Mouse (Mus musculus): ENCODE measurements around the gene Apoa4. TPM values are rescaled to one million over a fixed set of nuclear protein-coding genes. Genes with fewer than 3 reads are reported as not detected.

Apoa4 gene
- polyA plus RNA-seq, 1 experiment from 2014 or later = not detected

DNA sequence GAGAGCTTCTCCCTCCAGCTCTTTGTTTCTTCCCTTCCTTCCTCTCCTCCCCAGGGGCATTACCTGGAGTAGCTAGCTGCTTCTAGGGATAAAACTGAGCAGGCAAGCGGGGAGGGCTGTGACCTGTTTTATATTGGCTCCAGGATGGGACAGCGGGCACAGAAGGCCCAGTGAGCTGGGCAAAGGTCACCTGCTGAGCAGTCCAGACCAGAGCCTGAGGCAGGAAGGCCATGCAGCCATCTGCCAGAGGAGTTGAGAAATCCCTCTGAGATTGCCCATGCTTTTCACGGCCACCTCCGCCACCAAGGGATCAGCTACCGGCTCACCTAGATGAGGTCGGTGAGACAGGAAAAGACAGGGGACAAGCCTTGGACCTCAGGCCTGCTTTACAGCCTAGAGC, 5.3 kb upstream of the Apoa4 start:
- no peak overlapping the region for H3K27ac ChIP-seq (ENCODE audit: low read depth, low read length)
- H3K36me3 ChIP-seq (ENCODE audit: control insufficient read depth, insufficient read depth, low read length) = no peaks in the 10 kb centered on the region
- DNase-seq (ENCODE audit: low spot score) = no peak
- H3K4me1 ChIP-seq (ENCODE audit: control insufficient read depth, insufficient read depth, low read length) = no peaks in the 10 kb centered on the region
- H3K4me3 ChIP-seq (ENCODE audit: low read depth, low read length) = no peak overlapping the region
- no peaks in the 10 kb centered on the region for H3K27me3 ChIP-seq (ENCODE audit: control insufficient read depth, insufficient read depth, low read length)
- WGBS = 89% methylated on average over 6 of the region's 6 CpGs
- ATAC-seq (ENCODE audit: insufficient read depth, low FRiP score, low TSS enrichment) = no peak
- no peak overlapping the region for H3K4me2 ChIP-seq (ENCODE audit: low read depth)
- H3K9ac ChIP-seq (ENCODE audit: low read length) = no peak overlapping the region
- H3K9me3 ChIP-seq (ENCODE audit: control insufficient read depth, low read length) = no peaks in the 10 kb centered on the region

DNA sequence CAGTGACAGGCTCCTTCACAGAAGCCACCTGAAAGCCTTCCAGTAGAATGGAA, 5.1 kb upstream of the Apoa4 start, which contains the start of gene Apoc3:
TSS of gene Apoc3 (minus strand) at position 41 of the 53 bp plus-strand sequence.
- H3K9me3 ChIP-seq (ENCODE audit: control insufficient read depth, low read length) = no peaks in the 10 kb centered on the region
- no peak within 1 kb of the TSS for H3K4me2 ChIP-seq (ENCODE audit: low read depth)
- ATAC-seq (ENCODE audit: insufficient read depth, low FRiP score, low TSS enrichment) (no peak), DNase-seq (ENCODE audit: low spot score) (no peak)
- no peaks in the 10 kb centered on the region for H3K36me3 ChIP-seq (ENCODE audit: control insufficient read depth, insufficient read depth, low read length)
- no peak within 1 kb of the TSS for H3K27ac ChIP-seq (ENCODE audit: low read depth, low read length)
- no peaks in the 10 kb centered on the region for H3K27me3 ChIP-seq (ENCODE audit: control insufficient read depth, insufficient read depth, low read length)
- no peak within 1 kb of the TSS for H3K4me3 ChIP-seq (ENCODE audit: low read depth, low read length)
- no peak within 1 kb of the TSS for H3K9ac ChIP-seq (ENCODE audit: low read length)
- H3K4me1 ChIP-seq (ENCODE audit: control insufficient read depth, insufficient read depth, low read length) = no peaks in the 10 kb centered on the region

DNA sequence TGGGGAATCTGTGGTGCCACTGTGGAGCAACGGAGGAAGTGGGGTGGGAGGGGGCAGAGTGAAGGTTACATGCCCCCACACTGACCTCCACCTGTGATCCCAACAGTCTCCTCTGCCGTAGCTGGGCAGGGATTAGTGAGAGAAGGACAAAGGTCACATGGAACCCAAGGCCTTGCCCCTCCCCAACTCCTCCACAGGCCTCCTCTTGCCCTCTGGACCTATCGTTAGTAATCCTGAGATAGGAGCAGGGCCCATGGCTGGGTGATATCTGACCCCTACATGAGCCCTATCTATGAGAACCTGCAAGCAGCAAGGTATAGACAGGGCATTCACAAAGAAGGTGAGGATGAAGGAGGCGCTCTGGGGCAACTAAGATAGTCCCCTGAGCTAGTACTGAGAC, 4.8 kb upstream of the Apoa4 start:
- 65% methylated on average over 4 of the region's 4 CpGs for WGBS
- no peaks in the 10 kb centered on the region for H3K27me3 ChIP-seq (ENCODE audit: control insufficient read depth, insufficient read depth, low read length)
- H3K9me3 ChIP-seq (ENCODE audit: control insufficient read depth, low read length) = no peaks in the 10 kb centered on the region

GRCm38 (mm10) chr9:46238850-46239249, 1.6 kb upstream of the Apoa4 start:
- Histone ChIP-seq H3K4me3 (ENCODE audit: low read depth, low read length) (no peak overlapping the region), H3K36me3 (ENCODE audit: control insufficient read depth, insufficient read depth, low read length) (no peaks in the 10 kb centered on the region), H3K27me3 (ENCODE audit: control insufficient read depth, insufficient read depth, low read length) (no peaks in the 10 kb centered on the region), H3K4me1 (ENCODE audit: control insufficient read depth, insufficient read depth, low read length) (no peaks in the 10 kb centered on the region), H3K9me3 (ENCODE audit: control insufficient read depth, low read length) (no peaks in the 10 kb centered on the region), H3K27ac (ENCODE audit: low read depth, low read length) (no peak overlapping the region), H3K4me2 (ENCODE audit: low read depth) (no peak overlapping the region), H3K9ac (ENCODE audit: low read length) (no peak overlapping the region)
- ATAC-seq (ENCODE audit: insufficient read depth, low FRiP score, low TSS enrichment) = no peak
- WGBS = 91% methylated on average over 7 of the region's 7 CpGs
- DNase-seq (ENCODE audit: low spot score) = no peak

More for the DNA sequence above, 4.8 kb upstream of the Apoa4 start:
- H3K27ac ChIP-seq (ENCODE audit: low read depth, low read length) = no peak overlapping the region
- H3K4me2 ChIP-seq (ENCODE audit: low read depth) = no peak overlapping the region
- no peak overlapping the region for H3K4me3 ChIP-seq (ENCODE audit: low read depth, low read length)
- ATAC-seq (ENCODE audit: insufficient read depth, low FRiP score, low TSS enrichment) (no peak), DNase-seq (ENCODE audit: low spot score) (no peak)
- no peak overlapping the region for H3K9ac ChIP-seq (ENCODE audit: low read length)
- H3K4me1 ChIP-seq (ENCODE audit: control insufficient read depth, insufficient read depth, low read length) = no peaks in the 10 kb centered on the region
- no peaks in the 10 kb centered on the region for H3K36me3 ChIP-seq (ENCODE audit: control insufficient read depth, insufficient read depth, low read length)

- no peaks in the 10 kb centered on the region for H3K27me3 ChIP-seq (ENCODE audit: control insufficient read depth, insufficient read depth, low read length)
- H3K36me3 ChIP-seq (ENCODE audit: control insufficient read depth, insufficient read depth, low read length) = no peaks in the 10 kb centered on the region
- no peak overlapping the region for H3K27ac ChIP-seq (ENCODE audit: low read depth, low read length)
- no peak overlapping the region for H3K4me3 ChIP-seq (ENCODE audit: low read depth, low read length)
- H3K4me2 ChIP-seq (ENCODE audit: low read depth) = no peak overlapping the region
- no peak overlapping the region for H3K9ac ChIP-seq (ENCODE audit: low read length)
- no peaks in the 10 kb centered on the region for H3K9me3 ChIP-seq (ENCODE audit: control insufficient read depth, low read length)
- ATAC-seq (ENCODE audit: insufficient read depth, low FRiP score, low TSS enrichment) = no peak
- 82% methylated on average over 2 of the region's 2 CpGs for WGBS
- DNase-seq (ENCODE audit: low spot score) = no peak
- no peaks in the 10 kb centered on the region for H3K4me1 ChIP-seq (ENCODE audit: control insufficient read depth, insufficient read depth, low read length)
Observed at GRCm38 (mm10) chr9:46241818-46242217, 1.3 kb downstream of the Apoa4 start.

DNA sequence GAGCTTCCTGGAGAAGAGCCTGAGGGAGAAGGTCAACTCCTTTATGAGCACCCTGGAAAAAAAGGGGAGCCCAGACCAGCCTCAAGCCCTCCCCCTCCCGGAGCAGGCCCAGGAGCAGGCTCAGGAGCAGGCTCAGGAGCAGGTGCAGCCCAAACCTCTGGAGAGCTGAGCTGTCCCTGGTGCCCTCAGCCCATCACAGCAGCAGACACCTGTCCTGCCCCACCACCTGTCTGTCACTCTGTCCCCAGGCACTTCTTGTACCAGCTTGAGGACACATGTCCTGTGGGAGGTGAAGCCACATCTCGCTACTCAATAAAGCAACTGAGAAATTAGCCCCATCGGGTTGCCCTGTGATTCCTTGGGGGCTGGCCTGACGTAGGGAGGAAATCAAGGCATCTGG, 2.6 kb downstream of the Apoa4 start:
- no peak overlapping the region for H3K4me2 ChIP-seq (ENCODE audit: low read depth)
- H3K4me1 ChIP-seq (ENCODE audit: control insufficient read depth, insufficient read depth, low read length) = no peaks in the 10 kb centered on the region
- no peak overlapping the region for H3K9ac ChIP-seq (ENCODE audit: low read length)
- WGBS = 72% methylated on average over 4 of the region's 4 CpGs
- no peak overlapping the region for H3K4me3 ChIP-seq (ENCODE audit: low read depth, low read length)
- no peaks in the 10 kb centered on the region for H3K27me3 ChIP-seq (ENCODE audit: control insufficient read depth, insufficient read depth, low read length)
- no peaks in the 10 kb centered on the region for H3K36me3 ChIP-seq (ENCODE audit: control insufficient read depth, insufficient read depth, low read length)
- ATAC-seq (ENCODE audit: insufficient read depth, low FRiP score, low TSS enrichment) (no peak), DNase-seq (ENCODE audit: low spot score) (no peak)
- no peak overlapping the region for H3K27ac ChIP-seq (ENCODE audit: low read depth, low read length)
- no peaks in the 10 kb centered on the region for H3K9me3 ChIP-seq (ENCODE audit: control insufficient read depth, low read length)

DNA sequence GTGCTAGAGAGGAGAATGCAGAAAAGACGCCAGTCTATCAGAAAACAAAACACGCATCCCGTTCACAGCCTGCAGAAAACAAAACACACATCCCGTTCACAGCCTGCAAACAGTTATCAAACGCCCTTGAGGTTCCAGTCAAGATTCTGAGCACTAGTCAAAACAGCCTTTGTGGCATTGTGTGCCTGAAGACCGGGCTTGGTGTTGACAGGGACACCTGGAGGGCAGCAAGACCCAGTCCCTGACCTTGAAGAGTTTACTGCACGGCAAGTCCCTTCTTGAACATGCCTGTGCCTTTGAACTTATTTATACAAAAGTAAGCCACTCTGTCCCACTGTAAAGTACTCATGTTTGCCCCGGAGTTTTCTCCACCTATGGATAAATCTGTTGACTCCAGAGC, 3.1 kb downstream of the Apoa4 start:
- Histone ChIP-seq H3K27ac (ENCODE audit: low read depth, low read length) (no peak overlapping the region), H3K4me3 (ENCODE audit: low read depth, low read length) (no peak overlapping the region), H3K36me3 (ENCODE audit: control insufficient read depth, insufficient read depth, low read length) (no peaks in the 10 kb centered on the region), H3K27me3 (ENCODE audit: control insufficient read depth, insufficient read depth, low read length) (no peaks in the 10 kb centered on the region), H3K4me1 (ENCODE audit: control insufficient read depth, insufficient read depth, low read length) (no peaks in the 10 kb centered on the region), H3K4me2 (ENCODE audit: low read depth) (no peak overlapping the region), H3K9ac (ENCODE audit: low read length) (no peak overlapping the region), H3K9me3 (ENCODE audit: control insufficient read depth, low read length) (no peaks in the 10 kb centered on the region)
- no peak for ATAC-seq (ENCODE audit: insufficient read depth, low FRiP score, low TSS enrichment)
- DNase-seq (ENCODE audit: low spot score) = no peak
- WGBS = 64% methylated on average over 8 of the region's 8 CpGs

DNA sequence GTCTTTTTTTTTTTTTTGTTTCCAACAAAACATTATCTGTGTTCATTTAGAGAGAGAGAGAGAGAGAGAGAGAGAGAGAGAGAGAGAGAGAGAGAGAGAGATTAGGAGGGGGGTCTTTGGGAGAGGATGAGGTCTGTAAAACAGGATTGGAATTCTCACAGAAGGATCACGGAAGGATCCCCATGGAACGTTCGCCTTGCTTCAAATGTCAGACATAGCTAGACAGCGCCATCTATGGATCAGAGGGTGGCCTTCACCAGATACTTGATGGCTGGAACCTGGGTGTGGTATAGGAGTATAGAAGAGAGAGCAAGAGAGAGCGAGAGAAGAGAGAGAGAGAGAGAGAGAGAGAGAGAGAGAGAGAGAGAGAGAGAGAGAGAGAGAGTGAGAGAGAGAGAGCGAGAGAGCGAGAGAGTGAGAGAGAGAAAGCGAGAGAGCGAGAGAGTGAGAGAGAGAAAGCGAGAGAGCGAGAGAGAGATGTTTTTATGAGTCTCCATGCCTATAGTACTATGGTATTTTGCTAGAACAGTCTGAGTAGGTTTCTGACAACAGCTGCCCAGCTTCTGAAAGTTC, 6.3 kb downstream of the Apoa4 start:
- ATAC-seq (ENCODE audit: insufficient read depth, low FRiP score, low TSS enrichment) (no peak), DNase-seq (ENCODE audit: low spot score) (peak; percentile 81)
- no peak overlapping the region for H3K9ac ChIP-seq (ENCODE audit: low read length)
- no peak overlapping the region for H3K27ac ChIP-seq (ENCODE audit: low read depth, low read length)
- H3K4me3 ChIP-seq (ENCODE audit: low read depth, low read length) = no peak overlapping the region
- H3K4me2 ChIP-seq (ENCODE audit: low read depth) = no peak overlapping the region
- no peaks in the 10 kb centered on the region for H3K36me3 ChIP-seq (ENCODE audit: control insufficient read depth, insufficient read depth, low read length)
- H3K27me3 ChIP-seq (ENCODE audit: control insufficient read depth, insufficient read depth, low read length) = no peaks in the 10 kb centered on the region
- no peaks in the 10 kb centered on the region for H3K4me1 ChIP-seq (ENCODE audit: control insufficient read depth, insufficient read depth, low read length)
- H3K9me3 ChIP-seq (ENCODE audit: control insufficient read depth, low read length) = no peaks in the 10 kb centered on the region
- 29% methylated on average over 11 of the region's 11 CpGs for WGBS

DNA sequence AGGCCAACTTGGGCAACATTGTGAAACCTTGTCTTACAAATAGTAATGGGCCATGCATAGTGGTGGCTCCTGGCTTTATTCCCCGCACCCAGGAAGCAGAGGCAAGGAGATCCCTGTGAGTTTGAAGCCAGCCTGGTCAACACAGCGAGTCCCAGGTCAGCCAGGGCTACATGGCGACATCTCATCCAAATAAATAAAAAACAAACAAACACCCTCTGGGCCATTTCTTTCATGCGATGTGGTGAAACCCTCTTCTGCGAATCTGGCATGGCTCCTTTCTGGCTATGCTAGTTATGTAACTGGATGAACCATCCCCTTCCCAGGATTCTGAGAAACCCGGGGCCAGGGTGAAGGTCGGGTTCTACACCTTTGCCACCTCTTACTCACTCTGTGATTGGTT, 15.7 kb downstream of the Apoa4 start:
- Histone ChIP-seq H3K4me3 (ENCODE audit: low read depth, low read length) (no peak overlapping the region), H3K9ac (ENCODE audit: low read length) (no peak overlapping the region), H3K27me3 (ENCODE audit: control insufficient read depth, insufficient read depth, low read length) (no peaks in the 10 kb centered on the region), H3K4me2 (ENCODE audit: low read depth) (no peak overlapping the region), H3K27ac (ENCODE audit: low read depth, low read length) (no peak overlapping the region), H3K4me1 (ENCODE audit: control insufficient read depth, insufficient read depth, low read length) (no peaks in the 10 kb centered on the region), H3K36me3 (ENCODE audit: control insufficient read depth, insufficient read depth, low read length) (no peaks in the 10 kb centered on the region), H3K9me3 (ENCODE audit: control insufficient read depth, low read length) (no peaks in the 10 kb centered on the region)
- DNase-seq (ENCODE audit: low spot score) (no peak), ATAC-seq (ENCODE audit: insufficient read depth, low FRiP score, low TSS enrichment) (no peak)
- 91% methylated on average over 7 of the region's 7 CpGs for WGBS

Data from neural tube, embryonic 11.5 days (tissue).